Mouse (Mus musculus) liver, embryonic 14.5 days (tissue): ENCODE measurements around the gene Prrx2.

Source experiments
- CTCF ChIP-seq: IDR thresholded peaks from 2 replicates; pipeline ENCODE4 v1.5.1; 2016; ENCODE audit warnings: antibody characterized with exemption, low read depth, control low read depth
- EP300 ChIP-seq: IDR thresholded peaks from 2 replicates; pipeline ENCODE4 v1.6.1; 2016; ENCODE audit warnings: antibody characterized with exemption, low read depth

- TF ChIP-seq EP300 (no peak), CTCF (no peak)
Observed at GRCm38 (mm10) chr2:30801067-30801852, 33.5 kb upstream of the Prrx2 start.
